Mouse (Mus musculus): ENCODE measurements around the gene Dio2.

DNA sequence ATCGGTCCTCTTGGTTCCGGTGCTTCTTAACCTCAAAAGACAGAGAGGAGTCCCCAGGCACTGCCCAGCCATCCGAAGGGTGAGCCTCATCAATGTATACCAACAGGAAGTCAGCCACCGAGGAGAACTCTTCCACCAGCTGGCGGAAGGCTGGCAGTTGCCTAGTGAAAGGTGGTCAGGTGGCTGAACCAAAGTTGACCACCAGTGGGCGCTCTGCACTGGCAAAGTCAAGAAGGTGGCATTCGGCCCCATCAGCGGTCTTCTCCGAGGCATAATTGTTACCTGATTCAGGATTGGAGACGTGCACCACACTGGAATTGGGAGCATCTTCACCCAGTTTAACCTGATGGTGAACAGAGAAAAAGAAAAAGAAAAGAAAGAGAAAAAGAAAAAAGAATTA lies 8.6 kb downstream of the Dio2 start:
- no peak for TF ChIP-seq GATA1 (IDR thresholded peaks at IDR 0.05; ENCODE audit: borderline replicate concordance, low read length)
- no peak for TF ChIP-seq FLI1 (IDR thresholded peaks at IDR 0.05; ENCODE audit: low read length)
